Mouse (Mus musculus): Measurements from ENCODE around the gene Nt5c3b.

- no peak for TF ChIP-seq CTCF (IDR thresholded peaks at IDR 0.05; ENCODE audit: borderline replicate concordance, insufficient read depth, low read depth, low read length)
- TF ChIP-seq POLR2A (IDR thresholded peaks at IDR 0.05; ENCODE audit: borderline replicate concordance, insufficient read depth, low read length): no peak
Observed at GRCm38 (mm10) chr11:100377989-100378388, 63.6 kb downstream of the Nt5c3b start.

Measured in cerebellum, adult 2 months (tissue).